Mouse (Mus musculus) limb, embryonic 14.5 days (tissue): ENCODE data around the gene Cdcp2. TPM values are rescaled to one million over a fixed set of nuclear protein-coding genes. Genes with fewer than 3 reads are reported as not detected.

Source experiments
- ATAC-seq: fragments of 200-750 bp; cut with Nextera tagmentation; 2 replicates; pipeline ENCODE4 v1.8.0; 2017; ENCODE audit warnings: low read depth, moderate number of reproducible peaks, moderate TSS enrichment; ENCODE audit not compliant: low FRiP score
- DNase-seq: peaks from one replicate; pipeline ENCODE4 v3.0.0-alpha.2; 2015; ENCODE audit warnings: low spot score
- H3K27ac ChIP-seq: fragments of 300-500 bp; sonication (generic); replicated peaks from 2 replicates; pipeline ENCODE4 v1.5.1; 2014; ENCODE audit warnings: low read depth, mild to moderate bottlenecking, low read length, moderate library complexity, mixed read lengths
- H3K27me3 ChIP-seq: fragments of 300-500 bp; sonication (generic); 2 replicates; pipeline ENCODE4 v1.6.1; 2014; ENCODE audit warnings: low read length, mixed read lengths; ENCODE audit not compliant: control insufficient read depth, insufficient read depth
- H3K36me3 ChIP-seq: fragments of 300-500 bp; sonication (generic); 2 replicates; pipeline ENCODE4 v1.6.1; 2014; ENCODE audit warnings: mild to moderate bottlenecking, low read length, moderate library complexity, mixed read lengths; ENCODE audit not compliant: control insufficient read depth, insufficient read depth
- H3K4me1 ChIP-seq: fragments of 300-500 bp; sonication (generic); 2 replicates; pipeline ENCODE4 v1.6.1; 2014; ENCODE audit warnings: antibody characterized with exemption, low read length, mixed read lengths; ENCODE audit not compliant: control insufficient read depth, insufficient read depth
- H3K4me2 ChIP-seq: fragments of 300-500 bp; sonication (generic); replicated peaks from 2 replicates; pipeline ENCODE4 v1.6.1; 2014; ENCODE audit warnings: low read depth, mild to moderate bottlenecking, low read length, moderate library complexity; ENCODE audit not compliant: severe bottlenecking
- H3K4me3 ChIP-seq: fragments of 300-500 bp; sonication (generic); replicated peaks from 2 replicates; pipeline ENCODE4 v1.5.1; 2014; ENCODE audit warnings: low read length
- H3K9ac ChIP-seq: fragments of 300-500 bp; sonication (generic); 2 replicates; pipeline ENCODE4 v1.6.1; 2014; ENCODE audit warnings: mild to moderate bottlenecking, low read depth, low read length, moderate library complexity; ENCODE audit not compliant: severe bottlenecking
- H3K9me3 ChIP-seq: fragments of 300-500 bp; sonication (generic); 2 replicates; pipeline ENCODE4 v1.6.1; 2016; ENCODE audit warnings: low read length; ENCODE audit not compliant: control insufficient read depth
- POLR2A ChIP-seq: fragments of 200-500 bp; IDR thresholded peaks from 2 replicates; pipeline ENCODE4 v1.8.0; 2012; ENCODE audit warnings: inconsistent platforms, mild to moderate bottlenecking, moderate library complexity, borderline replicate concordance; ENCODE audit not compliant: insufficient read depth, insufficient read length; ENCODE audit errors: extremely low read depth
- WGBS: fragments of 180-500 bp; shearing (Covaris S2); extraction: QIAGEN DNeasy Blood & Tissue Kit; methylation state at CpG from one replicate; pipeline ENCODE4 v1.1.7; 2014; 5-methylcytosine and 5-hydroxymethylcytosine counted together
- polyA plus RNA-seq, 2 experiments: library from polyadenylated mRNA; depleted of rRNA in 1 of 2; stranded (reverse) in 1 of 2; unstranded in 1 of 2; fragments of >200 nt; fragmentation: Nextera tagmentation in 1 of 2; extraction: Ambion mirVana in 1 of 2; gene quantifications; 2 replicates each; pipeline versions ENCODE4 v1.2.1 to v1.2.3; 2012 to 2014

Cdcp2 gene
- polyA plus RNA-seq, 2 experiments = 0.04 TPM; not detected in 1

DNA sequence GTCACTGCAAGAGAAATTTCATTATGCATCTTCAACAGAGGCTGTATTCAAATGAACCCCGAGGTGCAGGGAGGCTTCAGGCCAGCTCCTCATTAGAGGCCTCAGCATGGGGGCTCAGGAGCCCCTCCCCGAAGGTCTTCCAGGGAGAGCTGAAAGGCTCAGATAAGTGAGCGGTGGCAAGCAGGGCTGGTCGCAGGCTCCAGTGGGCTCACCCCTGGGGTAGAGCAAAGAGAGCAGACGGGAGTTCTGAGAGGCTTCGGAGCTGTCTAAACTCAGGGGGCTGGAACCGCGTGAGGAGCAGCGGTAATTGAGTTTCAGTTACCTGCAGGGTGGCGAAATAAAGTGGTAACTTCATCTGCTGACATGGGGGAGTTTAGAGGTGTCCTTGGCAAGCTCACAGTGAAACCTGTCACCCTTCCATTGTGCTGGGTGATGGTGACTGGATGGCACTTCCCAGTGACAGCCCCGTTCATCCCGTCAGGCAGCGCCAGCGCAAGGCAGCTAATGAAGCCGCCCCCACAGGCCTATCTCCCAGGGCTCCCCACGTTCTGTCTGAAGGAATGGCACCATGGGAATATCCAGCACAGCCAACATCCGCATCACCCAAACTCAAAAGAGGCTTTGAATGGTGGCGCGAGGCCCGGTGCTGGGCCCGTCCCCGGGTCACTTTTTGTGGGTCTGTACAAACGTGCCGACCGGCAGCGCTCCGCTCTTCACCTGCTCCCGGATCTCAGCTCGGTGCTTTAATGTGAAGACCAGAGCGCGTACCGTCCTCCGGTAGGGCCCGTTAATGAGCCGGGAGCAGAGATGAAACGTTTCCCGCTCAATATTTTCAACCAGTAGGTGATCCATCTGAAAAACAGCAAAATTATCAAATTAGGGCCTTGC lies 42.5 kb downstream of the Cdcp2 start:
- no peak overlapping the region for H3K4me2 ChIP-seq
- 38% methylated on average over 37 of the region's 37 CpGs for WGBS

DNA sequence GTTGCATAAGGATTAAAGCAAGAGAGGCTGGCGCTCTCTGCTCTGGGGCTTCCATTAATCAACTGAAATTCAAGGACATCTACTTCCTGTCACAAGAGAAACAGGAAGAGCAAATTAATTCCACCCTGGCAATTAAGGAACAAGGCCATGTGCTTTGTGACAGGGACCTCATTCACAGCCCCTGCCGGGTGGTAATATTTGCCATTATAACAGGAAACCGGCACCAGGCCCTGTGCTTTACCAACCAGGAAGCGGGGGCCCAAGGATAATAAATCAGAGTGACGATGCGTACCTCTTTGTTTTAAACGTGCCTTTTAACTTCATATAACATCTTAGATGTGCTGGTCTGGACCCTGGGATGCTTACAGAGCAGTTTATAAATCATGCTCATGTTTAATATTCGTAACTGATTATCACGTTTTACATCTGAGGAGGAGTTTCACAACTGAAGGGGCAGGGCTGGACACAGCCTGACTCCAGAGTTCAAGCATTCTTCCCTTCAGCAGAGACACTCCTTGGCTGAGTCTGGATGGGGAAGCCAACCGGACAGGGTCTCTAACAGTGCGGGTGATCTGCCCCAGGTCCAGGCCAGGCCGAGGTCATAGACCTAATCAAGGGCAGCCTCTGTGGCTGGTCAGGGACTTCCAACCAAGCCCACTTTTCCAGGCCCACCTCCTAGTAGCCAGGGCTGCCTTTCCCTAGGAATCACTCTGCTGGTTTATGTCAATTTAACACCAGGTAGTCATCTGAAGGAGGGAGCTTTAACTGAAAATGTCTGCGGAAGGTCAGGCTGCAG lies 43.3 kb downstream of the Cdcp2 start:
- Histone ChIP-seq H3K4me1 (peaks cover 21% of the 10 kb centered on the region), H3K9me3 (no peaks in the 10 kb centered on the region), H3K4me2 (no peak overlapping the region), H3K27ac (no peak overlapping the region), H3K4me3 (no peak overlapping the region), H3K27me3 (no peaks in the 10 kb centered on the region), H3K36me3 (peaks cover 19% of the 10 kb centered on the region; the same call in 1 of the 2 replicates), H3K9ac (no peak overlapping the region; the same call in 1 of the 2 replicates)
- ATAC-seq = no peak
- 32% methylated on average over 13 of the region's 13 CpGs for WGBS
- TF ChIP-seq POLR2A = no peak
- no peak for DNase-seq

More for the DNA sequence above, 42.5 kb downstream of the Cdcp2 start:
- DNase-seq (no peak), ATAC-seq (no peak)
- H3K36me3 ChIP-seq = peaks cover 19% of the 10 kb centered on the region; the same call in 1 of the 2 replicates
- no peaks in the 10 kb centered on the region for H3K9me3 ChIP-seq
- no peak for TF ChIP-seq POLR2A
- peaks cover 21% of the 10 kb centered on the region for H3K4me1 ChIP-seq
- H3K9ac ChIP-seq = no peak overlapping the region; the same call in 1 of the 2 replicates
- no peak overlapping the region for H3K4me3 ChIP-seq
- H3K27ac ChIP-seq = no peak overlapping the region
- no peaks in the 10 kb centered on the region for H3K27me3 ChIP-seq

DNA sequence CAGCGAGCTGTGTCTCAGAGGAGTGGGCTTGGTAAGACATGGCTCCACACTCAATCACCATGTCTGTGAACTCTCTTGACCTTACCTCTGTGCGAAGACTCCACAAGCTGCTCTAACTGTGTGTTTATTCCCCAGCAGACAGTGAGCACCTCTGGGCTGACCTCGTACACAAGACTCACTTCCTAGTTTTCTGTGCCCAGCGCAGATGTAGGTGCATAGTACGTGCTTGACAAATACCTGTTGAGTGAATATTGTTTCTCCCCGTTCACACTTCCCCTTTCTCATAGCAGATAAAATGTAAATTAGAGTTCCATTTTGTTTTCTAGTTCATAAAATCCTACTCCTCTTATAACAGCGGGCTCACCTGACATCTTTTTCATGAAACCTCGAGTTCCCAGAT lies 46.8 kb downstream of the Cdcp2 start:
- no peak for TF ChIP-seq POLR2A
- no peak for DNase-seq
- no peaks in the 10 kb centered on the region for H3K27me3 ChIP-seq
- peaks cover 13% of the 10 kb centered on the region for H3K4me1 ChIP-seq
- 89% methylated on average over 8 of the region's 8 CpGs for WGBS
- peaks cover 37% of the 10 kb centered on the region for H3K36me3 ChIP-seq
- no peaks in the 10 kb centered on the region for H3K9me3 ChIP-seq
- H3K27ac ChIP-seq = no peak overlapping the region; the same call in 1 of the 2 replicates
- H3K4me3 ChIP-seq = no peak overlapping the region
- H3K4me2 ChIP-seq = no peak overlapping the region
- ATAC-seq = no peak
- no peak overlapping the region for H3K9ac ChIP-seq

DNA sequence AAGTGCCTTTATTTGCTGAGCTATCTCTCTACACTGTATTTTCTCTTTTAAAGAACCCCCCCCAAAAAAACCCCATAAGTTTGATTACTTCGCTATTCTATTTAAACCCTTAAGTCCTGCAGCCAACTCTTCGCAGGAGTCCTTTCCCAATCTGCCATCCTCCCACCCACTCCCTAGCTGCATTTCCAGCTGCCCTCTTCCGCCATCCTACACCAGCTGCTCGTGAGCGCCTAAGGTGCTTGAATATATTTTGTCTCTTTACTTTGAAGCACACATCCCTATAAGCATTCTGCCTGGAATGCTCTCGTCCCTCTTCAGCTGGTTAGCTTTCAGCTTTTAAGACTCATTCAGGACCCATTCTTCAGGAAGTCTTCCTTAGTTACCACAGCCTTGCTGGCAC lies 54.3 kb downstream of the Cdcp2 start:
- DNase-seq (no peak), ATAC-seq (no peak)
- peaks cover 20% of the 10 kb centered on the region for H3K36me3 ChIP-seq
- no peak overlapping the region for H3K4me2 ChIP-seq
- H3K9ac ChIP-seq = no peak overlapping the region
- H3K9me3 ChIP-seq = no peaks in the 10 kb centered on the region
- no peak for TF ChIP-seq POLR2A
- no peaks in the 10 kb centered on the region for H3K4me1 ChIP-seq
- H3K27me3 ChIP-seq = no peaks in the 10 kb centered on the region
- H3K4me3 ChIP-seq = no peak overlapping the region
- no peak overlapping the region for H3K27ac ChIP-seq
- 85% methylated on average over 6 of the region's 6 CpGs for WGBS

DNA sequence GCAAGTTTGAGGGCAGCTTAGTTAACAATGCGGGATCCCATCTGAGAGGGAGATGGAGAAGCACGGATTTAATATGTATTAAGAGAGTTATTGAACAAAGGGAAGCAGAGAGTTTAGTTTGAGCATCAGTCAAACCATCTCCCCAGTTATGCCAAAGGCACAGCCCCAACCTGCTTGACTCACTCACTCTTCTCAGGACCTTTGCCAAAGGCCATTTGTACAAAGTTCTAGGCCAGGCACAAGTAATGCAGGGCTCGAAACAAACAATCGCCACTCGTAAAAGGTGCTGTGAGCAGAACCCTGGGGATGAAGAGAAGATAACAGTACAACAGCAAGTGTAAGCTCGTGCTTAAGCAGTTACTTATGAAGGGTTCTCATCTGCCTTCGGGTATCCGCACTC lies 55.9 kb downstream of the Cdcp2 start:
- no peak overlapping the region for H3K9ac ChIP-seq
- no peak for TF ChIP-seq POLR2A
- peaks cover 16% of the 10 kb centered on the region for H3K36me3 ChIP-seq
- no peak overlapping the region for H3K4me2 ChIP-seq
- no peak overlapping the region for H3K27ac ChIP-seq
- H3K4me3 ChIP-seq = no peak overlapping the region
- 74% methylated on average over 8 of the region's 8 CpGs for WGBS
- ATAC-seq (no peak), DNase-seq (no peak)
- H3K9me3 ChIP-seq = no peaks in the 10 kb centered on the region
- no peaks in the 10 kb centered on the region for H3K27me3 ChIP-seq
- no peaks in the 10 kb centered on the region for H3K4me1 ChIP-seq
